Mouse (Mus musculus): ENCODE data around the gene Elmo1.

Elmo1 gene

GRCm38 (mm10) chr13:20378869-20379268 lies 288.5 kb downstream of the Elmo1 start:
- no peak for ATAC-seq (ENCODE audit: low TSS enrichment)

GRCm38 (mm10) chr13:20383875-20384274 lies 293.5 kb downstream of the Elmo1 start:
- peak; percentile 47 for ATAC-seq (ENCODE audit: low TSS enrichment)

GRCm38 (mm10) chr13:20384846-20385245 lies 294.4 kb downstream of the Elmo1 start:
- ATAC-seq (ENCODE audit: low TSS enrichment): no peak

GRCm38 (mm10) chr13:20385423-20385822 lies 295.0 kb downstream of the Elmo1 start:
- ATAC-seq (ENCODE audit: low TSS enrichment): no peak

GRCm38 (mm10) chr13:20386462-20387141 lies 296.2 kb downstream of the Elmo1 start:
- ATAC-seq (ENCODE audit: low TSS enrichment): peak; percentile 34

GRCm38 (mm10) chr13:20392824-20393598 lies 302.6 kb downstream of the Elmo1 start:
- no peak for ATAC-seq (ENCODE audit: low TSS enrichment)

- ATAC-seq (ENCODE audit: low TSS enrichment): peak; percentile 81
These were observed 307.3 kb downstream of the Elmo1 start for GRCm38 (mm10) chr13:20397744-20398143.

GRCm38 (mm10) chr13:20398311-20398710 lies 307.9 kb downstream of the Elmo1 start:
- ATAC-seq (ENCODE audit: low TSS enrichment): peak; percentile 79

- no peak for ATAC-seq (ENCODE audit: low TSS enrichment)
These were observed 314.1 kb downstream of the Elmo1 start for GRCm38 (mm10) chr13:20404530-20404929.

GRCm38 (mm10) chr13:20406470-20407213 lies 316.2 kb downstream of the Elmo1 start:
- no peak for ATAC-seq (ENCODE audit: low TSS enrichment)

- ATAC-seq (ENCODE audit: low TSS enrichment): no peak
These were observed 320.1 kb downstream of the Elmo1 start for GRCm38 (mm10) chr13:20410306-20411101.

- ATAC-seq (ENCODE audit: low TSS enrichment): no peak
These were observed 326.6 kb downstream of the Elmo1 start for GRCm38 (mm10) chr13:20416691-20417660.

GRCm38 (mm10) chr13:20430998-20431397 lies 340.6 kb downstream of the Elmo1 start:
- peak; percentile 75 for ATAC-seq (ENCODE audit: low TSS enrichment)

GRCm38 (mm10) chr13:20433221-20433858 lies 342.9 kb downstream of the Elmo1 start:
- peak; percentile 75 for ATAC-seq (ENCODE audit: low TSS enrichment)

- no peak for ATAC-seq (ENCODE audit: low TSS enrichment)
These were observed 343.7 kb downstream of the Elmo1 start for GRCm38 (mm10) chr13:20434071-20434470.

GRCm38 (mm10) chr13:20439488-20439887 lies 349.1 kb downstream of the Elmo1 start:
- ATAC-seq (ENCODE audit: low TSS enrichment): no peak

GRCm38 (mm10) chr13:20450831-20451353 lies 360.5 kb downstream of the Elmo1 start:
- no peak for ATAC-seq (ENCODE audit: low TSS enrichment)

- ATAC-seq (ENCODE audit: low TSS enrichment): 0 out of 2 replicates have a peak, but pooled peaks have one; percentile 34
These were observed 364.0 kb downstream of the Elmo1 start for GRCm38 (mm10) chr13:20454357-20454756.

- peak; percentile 92 for ATAC-seq (ENCODE audit: low TSS enrichment)
These were observed 369.7 kb downstream of the Elmo1 start for GRCm38 (mm10) chr13:20460096-20460495.

GRCm38 (mm10) chr13:20461616-20462015 lies 371.2 kb downstream of the Elmo1 start:
- no peak for ATAC-seq (ENCODE audit: low TSS enrichment)
